Mouse (Mus musculus) MEL (cell line): ENCODE data around the gene Ascl2. TPM values are rescaled to one million over a fixed set of nuclear protein-coding genes. Genes with fewer than 3 reads are reported as not detected.

ENCODE experiments used
- DNase-seq: peaks from one replicate; pipeline ENCODE4 v3.0.0; 2011; ENCODE audit warnings: low read depth, low spot score
- H3K27ac ChIP-seq: 2 replicates; pipeline ENCODE4 v1.5.1; 2012; ENCODE audit warnings: low read depth, mild to moderate bottlenecking, control low read depth, low read length, moderate library complexity; ENCODE audit not compliant: control insufficient read depth
- H3K27me3 ChIP-seq, 2 experiments: fragments of 150-350 bp in 1 of 2; sonication (generic) in 1 of 2; 2 replicates each; pipeline ENCODE4 v1.6.1; 2012; ENCODE audit warnings: low read length in 2 of 2, mild to moderate bottlenecking in 2 of 2, improper control_type of control experiment in 1 of 2, moderate library complexity in 1 of 2; ENCODE audit not compliant: insufficient read depth in 2 of 2, control insufficient read depth in 1 of 2
- H3K36me3 ChIP-seq, 2 experiments: 2 replicates each; pipeline ENCODE4 v1.6.1; 2012 to 2014; ENCODE audit warnings: low read length in 2 of 2, improper control_type of control experiment in 1 of 2, inconsistent platforms in 1 of 2, mild to moderate bottlenecking in 1 of 2; ENCODE audit not compliant: insufficient read depth in 2 of 2, control insufficient read depth in 1 of 2
- H3K4me1 ChIP-seq, 2 experiments: fragments of 150-350 bp in 1 of 2; sonication (generic) in 1 of 2; 2 replicates each; pipeline ENCODE4 v1.6.1; 2012; ENCODE audit warnings: low read length in 2 of 2, improper control_type of control experiment in 1 of 2, mild to moderate bottlenecking in 1 of 2; ENCODE audit not compliant: insufficient read depth in 2 of 2, control insufficient read depth in 1 of 2
- H3K4me3 ChIP-seq, 2 experiments: fragments of 150-350 bp in 1 of 2; sonication (generic) in 1 of 2; 2 replicates each; pipeline ENCODE4 v1.5.1; 2012; ENCODE audit warnings: low read depth in 2 of 2, low read length in 2 of 2, mild to moderate bottlenecking in 2 of 2, moderate library complexity in 2 of 2, control low read depth in 1 of 2, improper control_type of control experiment in 1 of 2; ENCODE audit not compliant: control insufficient read depth in 1 of 2, insufficient read depth in 1 of 2
- H3K79me2 ChIP-seq: 2 replicates; pipeline ENCODE4 v1.6.1; 2012; ENCODE audit warnings: mild to moderate bottlenecking, low read length, moderate library complexity; ENCODE audit not compliant: control insufficient read depth, poor library complexity, insufficient read depth
- H3K9ac ChIP-seq: 2 replicates; pipeline ENCODE4 v1.6.1; 2012; ENCODE audit warnings: low read depth, mild to moderate bottlenecking, control low read depth, low read length, moderate library complexity; ENCODE audit not compliant: control insufficient read depth, poor library complexity, severe bottlenecking
- H3K9me3 ChIP-seq: fragments of 150-350 bp; sonication (generic); replicated peaks from 2 replicates; pipeline ENCODE4 v1.6.1; 2012; ENCODE audit warnings: mild to moderate bottlenecking, low read length, improper control_type of control experiment, moderate library complexity; ENCODE audit not compliant: insufficient read depth
- CTCF ChIP-seq, 3 experiments: IDR thresholded peaks in 2 of 3; conservative IDR thresholded peaks in 1 of 3; 2 replicates each; pipeline ENCODE4 v1.5.1; 2011 to 2012; ENCODE audit warnings: low read length in 3 of 3, low read depth in 2 of 3, mild to moderate bottlenecking in 2 of 3, improper control_type of control experiment in 1 of 3, inconsistent platforms in 1 of 3, mixed read lengths in 1 of 3, moderate library complexity in 1 of 3; ENCODE audit not compliant: control insufficient read depth in 1 of 3, insufficient read depth in 1 of 3, poor library complexity in 1 of 3, severe bottlenecking in 1 of 3
- E2F4 ChIP-seq: IDR thresholded peaks from 2 replicates; pipeline ENCODE4 v1.6.1; 2011; ENCODE audit warnings: low read depth, low read length, improper control_type of control experiment, borderline replicate concordance
- EP300 ChIP-seq, 2 experiments: IDR thresholded peaks; 2 replicates each; pipeline ENCODE4 v1.6.1; 2011; ENCODE audit warnings: improper control_type of control experiment in 2 of 2, low read length in 2 of 2, low read depth in 1 of 2, mild to moderate bottlenecking in 1 of 2
- ETS1 ChIP-seq: IDR thresholded peaks from 2 replicates; pipeline ENCODE4 v1.6.1; 2012; ENCODE audit warnings: low read depth, mild to moderate bottlenecking, inconsistent platforms, low read length, improper control_type of control experiment, moderate library complexity
- NRF1 ChIP-seq: IDR thresholded peaks from 2 replicates; pipeline ENCODE4 v1.6.1; 2014; ENCODE audit warnings: low read depth, mild to moderate bottlenecking, inconsistent platforms, low read length, improper control_type of control experiment, moderate library complexity; ENCODE audit not compliant: poor library complexity, insufficient read depth, severe bottlenecking
- POLR2AphosphoS2 ChIP-seq: IDR thresholded peaks from 2 replicates; pipeline ENCODE4 v1.6.1; 2011; ENCODE audit warnings: low read length, improper control_type of control experiment
- SMC3 ChIP-seq: IDR thresholded peaks from 2 replicates; pipeline ENCODE4 v1.6.1; 2011; ENCODE audit warnings: low read depth, low read length, improper control_type of control experiment
- UBTF ChIP-seq: IDR thresholded peaks from 2 replicates; pipeline ENCODE4 v1.6.1; 2012; ENCODE audit warnings: low read depth, mild to moderate bottlenecking, inconsistent platforms, low read length, improper control_type of control experiment, moderate library complexity, borderline replicate concordance; ENCODE audit not compliant: insufficient read depth
- ZKSCAN1 ChIP-seq: IDR thresholded peaks from 2 replicates; pipeline ENCODE4 v1.6.1; 2012; ENCODE audit warnings: low read depth, mild to moderate bottlenecking, inconsistent platforms, low read length, improper control_type of control experiment, moderate library complexity
- polyA plus RNA-seq, 2 experiments: library from polyadenylated mRNA; stranded (reverse) in 1 of 2; unstranded in 1 of 2; fragments of >175 nt in 1 of 2; fragments of >200 nt in 1 of 2; gene quantifications; 2 replicates each; pipeline versions ENCODE4 v1.2.1 to v1.2.4; 2012; ENCODE audit warnings: low replicate concordance in 2 of 2, low read depth in 1 of 2; ENCODE audit not compliant: insufficient read length in 2 of 2, insufficient read depth in 1 of 2, missing spikeins in 1 of 2
- total RNA-seq: library from RNA; depleted of rRNA; stranded (reverse); fragments of 300-350 nt; gene quantifications from 2 replicates; pipeline ENCODE4 v1.2.3, GENCODE M21; 2012

Gene Ascl2
- total and polyA plus RNA-seq, 3 experiments, result not detected

DNA sequence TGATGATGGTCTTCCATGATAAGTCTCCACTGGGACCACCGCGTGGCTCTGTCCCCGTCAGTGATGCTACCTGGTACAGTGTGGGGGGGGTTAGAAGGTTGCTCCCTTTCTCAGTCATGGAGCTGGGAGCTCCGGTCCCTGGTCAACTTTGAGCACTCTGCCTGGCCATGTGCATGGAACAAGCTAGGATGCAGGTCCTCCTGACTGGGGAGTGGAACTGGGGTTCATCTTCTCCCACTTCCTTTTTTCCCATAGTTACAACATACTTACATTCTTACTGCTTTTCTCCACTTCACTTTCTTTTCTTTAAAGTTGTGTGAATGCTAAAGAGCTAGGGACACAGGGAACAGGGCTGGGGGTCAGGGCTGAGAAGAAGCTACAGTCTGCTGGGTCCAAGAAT, 16.1 kb upstream of the Ascl2 start:
- no peaks in the 10 kb centered on the region for H3K36me3 ChIP-seq
- no peak overlapping the region for H3K9ac ChIP-seq
- no peak overlapping the region for H3K27ac ChIP-seq
- no peaks in the 10 kb centered on the region for H3K79me2 ChIP-seq
- TF ChIP-seq UBTF (no peak), SMC3 (no peak), NRF1 (no peak)
- H3K9me3 ChIP-seq, result no peaks in the 10 kb centered on the region
- peaks cover 0 to 6% of the 10 kb centered on the region in 2 experiments; a peak in 2 of 4 replicates for H3K4me1 ChIP-seq
- no peak overlapping the region for H3K4me3 ChIP-seq
- peaks cover 0 to 2% of the 10 kb centered on the region in 2 experiments; a peak in 1 of 4 replicates for H3K27me3 ChIP-seq
- no peak for DNase-seq

- no peaks in the 10 kb centered on the region for H3K4me1 ChIP-seq
- H3K36me3 ChIP-seq, result no peaks in the 10 kb centered on the region
- no peaks in the 10 kb centered on the region for H3K79me2 ChIP-seq
- H3K27ac ChIP-seq, result no peak overlapping the region
- no peak overlapping the region for H3K4me3 ChIP-seq
- TF ChIP-seq ZKSCAN1 (no peak), POLR2AphosphoS2 (no peak), E2F4 (no peak), EP300 (IDR thresholded peaks at IDR 0.05; ENCODE audit: low read depth in 1 of 2, low read length in 2 of 2) (no peak), ETS1 (no peak), UBTF (no peak), SMC3 (no peak)
- peaks cover 0 to 15% of the 10 kb centered on the region in 2 experiments; a peak in 2 of 4 replicates for H3K27me3 ChIP-seq
- H3K9me3 ChIP-seq, result no peaks in the 10 kb centered on the region
- no peak for DNase-seq
- H3K9ac ChIP-seq, result no peak overlapping the region
Observed at GRCm38 (mm10) chr7:142981908-142982307, 12.8 kb upstream of the Ascl2 start.

GRCm38 (mm10) chr7:142967884-142968808, 918 bp downstream of the Ascl2 start:
- Histone ChIP-seq H3K9ac (no peak overlapping the region), H3K36me3 (no peaks in the 10 kb centered on the region), H3K4me3 (no peak overlapping the region), H3K27ac (no peak overlapping the region), H3K27me3 (peaks cover 1% of the 10 kb centered on the region in 2 experiments; a peak in 1 of 4 replicates), H3K9me3 (no peaks in the 10 kb centered on the region), H3K4me1 (no peaks in the 10 kb centered on the region), H3K79me2 (no peaks in the 10 kb centered on the region)
- no peak for DNase-seq
- TF ChIP-seq CTCF (IDR thresholded peaks at IDR 0.05 in 2 of 3, conservative IDR thresholded peaks at IDR 0.05 in 1 of 3; ENCODE audit: control insufficient read depth in 1 of 3, insufficient read depth in 1 of 3, low read depth in 2 of 3, low read length in 3 of 3, poor library complexity in 1 of 3, severe bottlenecking in 1 of 3), result no peak
